Mouse (Mus musculus) forebrain, embryonic 10.5 days (tissue): ENCODE measurements around the gene Unc50. TPM values are rescaled to one million over a fixed set of nuclear protein-coding genes. Genes with fewer than 3 reads are reported as not detected.

Source experiments
- DNase-seq: peaks from one replicate; pipeline ENCODE4 v3.0.0-alpha.2; 2017; ENCODE audit warnings: low spot score; ENCODE audit errors: extremely low spot score
- H3K27ac ChIP-seq: fragments of 300-500 bp; sonication (generic); 2 replicates; pipeline ENCODE4 v1.5.1; 2016; ENCODE audit warnings: mild to moderate bottlenecking
- H3K27me3 ChIP-seq: fragments of 300-500 bp; sonication (generic); 2 replicates; pipeline ENCODE4 v1.6.1; 2016; ENCODE audit warnings: mild to moderate bottlenecking; ENCODE audit not compliant: poor library complexity, severe bottlenecking
- H3K36me3 ChIP-seq: fragments of 300-500 bp; sonication (generic); replicated peaks from 2 replicates; pipeline ENCODE4 v1.6.1; 2016; ENCODE audit warnings: mild to moderate bottlenecking, moderate library complexity
- H3K4me1 ChIP-seq: fragments of 300-500 bp; sonication (generic); 2 replicates; pipeline ENCODE4 v1.6.1; 2016
- H3K4me3 ChIP-seq: fragments of 300-500 bp; sonication (generic); 2 replicates; pipeline ENCODE4 v1.5.1; 2016; ENCODE audit warnings: mild to moderate bottlenecking, moderate library complexity
- H3K9me3 ChIP-seq: fragments of 300-500 bp; sonication (generic); 2 replicates; pipeline ENCODE4 v1.6.1; 2016; ENCODE audit warnings: mild to moderate bottlenecking, moderate library complexity
- WGBS: fragments of 180-500 bp; shearing (Covaris S2); methylation state at CpG from one replicate; pipeline ENCODE4 v1.1.7; 2016; 5-methylcytosine and 5-hydroxymethylcytosine counted together
- polyA plus RNA-seq: library from polyadenylated mRNA; unstranded; fragments of >200 nt; fragmentation: Nextera tagmentation; extraction: Ambion mirVana; gene quantifications from 2 replicates; pipeline ENCODE4 v1.2.1, GENCODE M21; 2016

The Unc50 gene
- 113 and 122 TPM in 2 replicates for polyA plus RNA-seq

GRCm38 (mm10) chr1:37429366-37430296 lies at the start of gene Unc50, which contains the start of gene Coa5:
Gene Unc50, plus strand, starts transcription at chr1:37430139.
Gene Coa5, minus strand, starts transcription at chr1:37430103.
- peaks cover 65% of the 10 kb centered on the region for H3K36me3 ChIP-seq
- peak within 1 kb of the TSS; percentile 90 for H3K4me3 ChIP-seq
- no peaks in the 10 kb centered on the region for H3K27me3 ChIP-seq
- peak; percentile 90 for DNase-seq
- WGBS, result 4% methylated on average over 57 of the region's 57 CpGs
- peaks cover 23% of the 10 kb centered on the region for H3K4me1 ChIP-seq
- H3K27ac ChIP-seq, result peak within 1 kb of the TSS; percentile 91
- H3K9me3 ChIP-seq, result no peaks in the 10 kb centered on the region; the same call in 1 of the 2 replicates

- Histone ChIP-seq H3K4me1 (peaks cover 9% of the 10 kb centered on the region), H3K9me3 (no peaks in the 10 kb centered on the region), H3K27ac (no peak overlapping the region), H3K4me3 (no peak overlapping the region), H3K27me3 (no peaks in the 10 kb centered on the region), H3K36me3 (peaks cover 10% of the 10 kb centered on the region)
- WGBS, result 93% methylated on average over 5 of the region's 5 CpGs
- DNase-seq, result no peak
These were observed 49.0 kb upstream of the Unc50 start for GRCm38 (mm10) chr1:37380913-37381312.

- H3K36me3 ChIP-seq, result peaks cover 8% of the 10 kb centered on the region
- peaks cover 14% of the 10 kb centered on the region for H3K4me1 ChIP-seq
- no peaks in the 10 kb centered on the region for H3K27me3 ChIP-seq
- no peaks in the 10 kb centered on the region for H3K9me3 ChIP-seq
- no peak overlapping the region for H3K4me3 ChIP-seq
- H3K27ac ChIP-seq, result no peak overlapping the region
- no peak for DNase-seq
- 92% methylated on average over 3 of the region's 3 CpGs for WGBS
These were observed 45.6 kb upstream of the Unc50 start for GRCm38 (mm10) chr1:37384304-37384703.

DNA sequence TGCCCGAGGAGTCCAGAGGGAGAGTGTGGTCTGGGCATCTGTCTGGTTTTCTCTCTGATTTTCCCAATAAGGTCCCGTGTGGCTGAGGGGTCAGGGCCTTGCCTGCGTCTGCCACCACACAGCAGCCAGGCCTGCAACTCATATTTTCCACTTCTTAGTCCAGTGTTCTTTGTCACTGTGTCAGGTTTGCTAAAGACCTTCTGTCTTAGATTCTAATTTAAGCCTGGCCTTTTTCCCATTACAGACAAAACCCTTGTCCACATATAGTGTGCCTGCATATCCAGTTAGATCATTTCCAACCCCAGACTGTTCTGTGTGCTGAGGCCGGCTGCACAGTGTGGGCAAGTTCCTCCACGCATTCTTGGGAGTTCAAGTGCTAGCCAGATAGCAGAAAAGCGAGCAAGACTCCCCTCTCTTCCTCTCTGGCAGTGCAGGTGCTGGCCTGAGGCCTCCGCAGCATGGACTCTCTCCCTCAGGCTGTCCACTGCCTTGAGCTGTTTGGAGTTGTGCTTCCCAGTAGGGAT lies 43.4 kb upstream of the Unc50 start:
- 84% methylated on average over 7 of the region's 7 CpGs for WGBS
- H3K4me3 ChIP-seq, result no peak overlapping the region
- DNase-seq, result no peak
- no peaks in the 10 kb centered on the region for H3K9me3 ChIP-seq
- H3K27ac ChIP-seq, result no peak overlapping the region
- peaks cover 14% of the 10 kb centered on the region for H3K4me1 ChIP-seq
- H3K36me3 ChIP-seq, result 0 out of 2 replicates have a peak, but pooled peaks cover 11% of the 10 kb centered on the region
- H3K27me3 ChIP-seq, result no peaks in the 10 kb centered on the region

- Histone ChIP-seq H3K27ac (no peak overlapping the region), H3K4me1 (peaks cover 3% of the 10 kb centered on the region; the same call in 1 of the 2 replicates), H3K9me3 (no peaks in the 10 kb centered on the region), H3K27me3 (no peaks in the 10 kb centered on the region), H3K4me3 (no peak overlapping the region), H3K36me3 (peaks cover 11% of the 10 kb centered on the region; the same call in 1 of the 2 replicates)
- DNase-seq, result no peak
- WGBS, result 91% methylated on average over 5 of the region's 5 CpGs
These were observed 36.8 kb upstream of the Unc50 start for GRCm38 (mm10) chr1:37393174-37393573.

DNA sequence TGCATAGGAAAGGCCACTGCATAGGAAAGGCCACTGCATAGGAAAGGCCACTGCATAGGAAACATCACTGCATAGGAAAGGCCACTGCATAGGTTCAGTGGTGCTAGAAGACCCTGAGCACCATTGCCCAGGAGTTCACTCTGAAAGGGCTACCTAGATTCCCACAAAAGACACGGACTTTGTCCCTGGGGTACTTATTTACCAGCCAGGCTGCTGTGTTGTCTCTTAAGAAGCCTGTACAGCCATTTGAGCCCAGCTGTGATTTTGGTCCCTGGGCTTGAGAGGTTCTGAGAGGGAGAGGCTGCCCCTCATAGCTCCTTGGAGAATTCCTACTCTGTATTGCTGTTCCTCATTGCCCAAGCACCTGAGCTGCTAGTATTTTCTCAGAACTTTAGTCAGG lies 33.5 kb upstream of the Unc50 start:
- 76% methylated on average over 1 of the region's 1 CpGs for WGBS
- Histone ChIP-seq H3K9me3 (no peaks in the 10 kb centered on the region), H3K27me3 (no peaks in the 10 kb centered on the region), H3K36me3 (no peaks in the 10 kb centered on the region; the same call in 1 of the 2 replicates), H3K27ac (no peak overlapping the region), H3K4me1 (peaks cover 3% of the 10 kb centered on the region; the same call in 1 of the 2 replicates), H3K4me3 (no peak overlapping the region)
- DNase-seq, result no peak

DNA sequence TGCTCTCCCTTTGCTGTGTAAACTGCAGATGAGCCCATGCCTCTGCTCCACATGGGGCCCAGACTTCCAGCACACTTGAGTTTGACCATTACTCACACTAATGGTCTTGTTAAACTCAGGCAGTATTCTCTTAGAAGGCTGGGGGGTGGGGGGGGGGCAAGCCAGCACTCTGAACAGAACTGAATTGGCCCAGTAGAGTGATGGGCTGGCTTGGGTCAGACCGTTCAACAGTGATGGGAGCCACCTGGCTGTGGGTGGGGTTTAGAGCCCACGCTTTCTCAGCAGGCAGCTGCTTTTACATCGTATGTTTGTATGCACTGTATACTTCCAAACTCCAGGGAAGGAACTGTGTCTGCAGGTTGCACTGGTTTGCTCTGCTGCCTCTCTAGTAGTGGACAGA lies 31.0 kb upstream of the Unc50 start:
- Histone ChIP-seq H3K4me3 (no peak overlapping the region), H3K4me1 (peaks cover 3% of the 10 kb centered on the region; the same call in 1 of the 2 replicates), H3K27me3 (no peaks in the 10 kb centered on the region), H3K27ac (0 out of 2 replicates have a peak overlapping the region, but pooled peaks have one; percentile 1), H3K9me3 (no peaks in the 10 kb centered on the region), H3K36me3 (no peaks in the 10 kb centered on the region)
- no peak for DNase-seq
- 84% methylated on average over 3 of the region's 3 CpGs for WGBS

- WGBS, result 86% methylated on average over 8 of the region's 8 CpGs
- Histone ChIP-seq H3K36me3 (no peaks in the 10 kb centered on the region), H3K4me1 (peaks cover 3% of the 10 kb centered on the region; the same call in 1 of the 2 replicates), H3K27ac (no peak overlapping the region), H3K4me3 (no peak overlapping the region), H3K9me3 (no peaks in the 10 kb centered on the region), H3K27me3 (no peaks in the 10 kb centered on the region)
- DNase-seq, result no peak
These were observed 30.2 kb upstream of the Unc50 start for GRCm38 (mm10) chr1:37399734-37400133.

DNA sequence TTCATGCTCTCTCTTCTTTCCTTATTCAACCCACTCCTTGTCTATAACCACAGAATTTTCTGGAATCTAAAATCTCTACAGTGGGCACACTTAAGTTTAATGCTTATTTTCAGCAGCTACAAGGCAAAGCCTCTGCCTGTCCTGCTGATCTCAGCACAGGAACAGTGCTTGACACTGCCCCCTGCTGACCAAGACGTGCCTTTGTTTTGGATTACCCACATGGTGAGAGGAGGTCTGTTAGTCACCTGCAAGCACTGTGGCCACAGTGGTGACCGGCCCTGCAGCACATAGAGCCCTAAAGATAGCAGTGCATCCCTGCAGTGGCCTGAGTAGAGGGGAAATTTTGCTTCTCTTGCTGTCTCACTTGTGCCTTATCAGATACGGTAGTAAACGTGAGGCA lies 28.3 kb upstream of the Unc50 start:
- 59% methylated on average over 4 of the region's 4 CpGs for WGBS
- peak; percentile 45 for DNase-seq
- H3K4me3 ChIP-seq, result no peak overlapping the region
- H3K9me3 ChIP-seq, result no peaks in the 10 kb centered on the region
- no peaks in the 10 kb centered on the region for H3K36me3 ChIP-seq
- H3K27me3 ChIP-seq, result no peaks in the 10 kb centered on the region
- H3K27ac ChIP-seq, result no peak overlapping the region
- H3K4me1 ChIP-seq, result peaks cover 3% of the 10 kb centered on the region; the same call in 1 of the 2 replicates

GRCm38 (mm10) chr1:37405137-37405536 lies 24.8 kb upstream of the Unc50 start:
- Histone ChIP-seq H3K4me1 (no peaks in the 10 kb centered on the region), H3K27ac (no peak overlapping the region), H3K9me3 (no peaks in the 10 kb centered on the region), H3K36me3 (no peaks in the 10 kb centered on the region), H3K4me3 (no peak overlapping the region), H3K27me3 (no peaks in the 10 kb centered on the region)
- WGBS, result 89% methylated on average over 2 of the region's 2 CpGs
- DNase-seq, result no peak

GRCm38 (mm10) chr1:37407228-37407627 lies 22.7 kb upstream of the Unc50 start:
- WGBS, result 91% methylated on average over 8 of the region's 8 CpGs

DNA sequence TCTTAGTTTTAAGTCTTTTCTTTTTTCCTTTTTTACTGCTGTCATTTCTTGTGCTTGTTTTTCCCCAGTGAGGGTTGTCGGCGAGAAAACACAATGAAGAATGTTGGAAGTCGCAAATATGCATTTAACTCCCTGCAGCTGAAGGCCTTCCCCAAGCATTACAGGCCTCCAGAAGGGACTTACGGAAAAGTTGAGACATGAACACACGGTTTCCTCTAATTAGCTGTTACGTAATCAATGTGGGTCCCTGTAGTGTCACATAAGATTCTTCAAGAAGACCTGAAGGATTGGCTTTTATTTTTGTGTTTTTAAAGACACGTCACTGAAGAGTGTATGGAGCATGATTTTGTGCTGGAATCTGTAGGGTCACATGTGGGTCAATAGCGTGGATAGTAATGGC lies 21.9 kb upstream of the Unc50 start:
- DNase-seq, result no peak
- H3K9me3 ChIP-seq, result no peaks in the 10 kb centered on the region
- H3K36me3 ChIP-seq, result no peaks in the 10 kb centered on the region
- 94% methylated on average over 8 of the region's 8 CpGs for WGBS
- no peak overlapping the region for H3K4me3 ChIP-seq
- H3K27ac ChIP-seq, result no peak overlapping the region
- H3K27me3 ChIP-seq, result no peaks in the 10 kb centered on the region
- 0 out of 2 replicates have a peak, but pooled peaks cover 7% of the 10 kb centered on the region for H3K4me1 ChIP-seq

More at GRCm38 (mm10) chr1:37407228-37407627, 22.7 kb upstream of the Unc50 start:
- no peak overlapping the region for H3K27ac ChIP-seq
- H3K27me3 ChIP-seq, result no peaks in the 10 kb centered on the region
- DNase-seq, result no peak
- H3K9me3 ChIP-seq, result no peaks in the 10 kb centered on the region
- no peaks in the 10 kb centered on the region for H3K4me1 ChIP-seq
- no peak overlapping the region for H3K4me3 ChIP-seq
- H3K36me3 ChIP-seq, result no peaks in the 10 kb centered on the region

GRCm38 (mm10) chr1:37408678-37409077 lies 21.3 kb upstream of the Unc50 start:
- H3K27me3 ChIP-seq, result no peaks in the 10 kb centered on the region
- H3K36me3 ChIP-seq, result no peaks in the 10 kb centered on the region
- H3K27ac ChIP-seq, result no peak overlapping the region
- H3K4me1 ChIP-seq, result 0 out of 2 replicates have a peak, but pooled peaks cover 8% of the 10 kb centered on the region
- no peaks in the 10 kb centered on the region for H3K9me3 ChIP-seq
- H3K4me3 ChIP-seq, result no peak overlapping the region
- no peak for DNase-seq
- WGBS, result 82% methylated on average over 3 of the region's 3 CpGs
